Mouse (Mus musculus) frontal cortex, postnatal 25 days (tissue): Measurements from ENCODE around the gene Tiam1.
A peak's percentile ranks its signal among the peaks of the same experiment; 100 is the strongest.

ENCODE experiments used
- DNase-seq, 2 experiments: peaks; one replicate each; pipeline ENCODE4 v3.0.0; 2022; ENCODE audit warnings: low spot score in 2 of 2

Gene Tiam1

DNA sequence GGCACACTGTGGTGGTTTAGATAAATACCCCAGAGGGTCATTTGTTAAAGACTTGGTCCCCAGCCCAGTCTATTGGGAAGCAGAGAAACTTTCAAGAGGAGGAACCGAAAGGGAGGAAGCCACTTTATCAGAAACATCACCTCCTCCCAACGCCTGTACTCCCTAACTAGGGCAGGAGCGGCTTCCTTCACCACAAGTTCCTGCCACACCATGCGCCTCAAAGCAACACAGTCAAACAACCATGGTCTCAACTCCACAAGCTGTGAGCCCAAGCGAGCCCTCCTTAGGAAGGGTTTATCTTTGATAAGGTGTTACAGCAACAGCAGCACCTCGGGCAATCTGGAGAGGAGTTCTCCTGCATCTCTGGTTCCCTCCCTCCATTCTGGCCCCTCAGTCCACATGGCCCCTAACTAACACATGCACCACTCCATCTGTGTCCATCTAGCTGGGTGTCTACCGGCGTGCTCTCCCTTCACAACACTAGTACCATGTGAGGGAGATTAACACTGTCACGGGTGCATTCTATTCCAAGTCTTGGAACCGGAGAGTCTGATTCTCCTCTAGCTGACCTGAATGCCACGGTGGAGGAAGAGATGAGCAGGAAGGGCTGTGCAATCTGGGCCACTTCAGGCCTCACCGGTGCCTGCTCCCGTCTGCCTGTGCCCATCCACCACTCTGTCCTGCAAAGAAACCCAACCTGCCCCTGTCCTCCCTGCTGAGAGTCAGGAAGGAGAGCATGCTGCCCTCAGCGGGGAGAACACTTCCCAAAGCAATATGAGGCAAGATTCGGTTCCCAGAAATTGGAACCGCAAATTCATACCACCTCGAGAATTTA lies 149.4 kb downstream of the Tiam1 start:
- no peak for DNase-seq

DNA sequence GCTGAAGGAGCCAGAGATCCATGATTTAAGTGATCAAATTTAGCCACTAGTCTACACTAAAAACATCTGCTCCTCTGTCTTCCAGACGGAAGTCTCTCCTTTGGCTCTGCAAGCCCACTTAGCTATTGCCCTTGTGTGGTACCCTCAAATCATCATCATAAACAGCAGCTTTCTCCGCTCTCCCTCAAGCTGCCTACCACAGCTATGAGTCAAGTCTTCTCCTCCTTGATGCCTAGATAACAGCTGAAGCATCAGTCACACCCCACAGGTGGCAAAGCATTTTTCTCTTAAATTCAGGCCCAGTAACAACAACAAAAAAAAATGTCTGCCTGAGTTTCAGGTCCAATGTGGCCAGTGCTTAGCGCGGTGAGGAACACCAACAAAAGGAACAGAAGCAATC lies 150.1 kb downstream of the Tiam1 start:
- no peak for DNase-seq

DNA sequence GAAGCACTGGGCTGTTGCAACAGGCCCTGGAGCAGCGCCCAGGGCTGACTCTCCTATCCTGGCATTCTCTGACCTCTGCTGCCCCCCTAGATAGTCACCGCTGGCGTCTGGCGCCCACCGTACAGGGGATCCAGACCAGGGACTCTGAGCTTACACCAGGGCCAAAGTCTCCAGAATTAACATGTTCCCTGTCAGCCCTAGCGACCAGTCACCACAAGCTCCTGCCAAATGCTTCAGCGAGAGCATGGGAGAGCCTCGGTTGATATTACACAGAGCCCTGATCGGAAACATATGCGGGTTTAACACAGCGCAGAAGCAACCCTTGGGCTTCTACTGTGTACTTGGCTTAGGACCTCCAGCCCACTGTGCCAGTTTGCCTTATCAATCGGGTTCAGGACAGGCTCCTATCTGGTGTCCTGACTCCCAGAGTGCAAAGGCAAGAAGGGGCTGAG lies 151.8 kb downstream of the Tiam1 start:
- no peak for DNase-seq

DNA sequence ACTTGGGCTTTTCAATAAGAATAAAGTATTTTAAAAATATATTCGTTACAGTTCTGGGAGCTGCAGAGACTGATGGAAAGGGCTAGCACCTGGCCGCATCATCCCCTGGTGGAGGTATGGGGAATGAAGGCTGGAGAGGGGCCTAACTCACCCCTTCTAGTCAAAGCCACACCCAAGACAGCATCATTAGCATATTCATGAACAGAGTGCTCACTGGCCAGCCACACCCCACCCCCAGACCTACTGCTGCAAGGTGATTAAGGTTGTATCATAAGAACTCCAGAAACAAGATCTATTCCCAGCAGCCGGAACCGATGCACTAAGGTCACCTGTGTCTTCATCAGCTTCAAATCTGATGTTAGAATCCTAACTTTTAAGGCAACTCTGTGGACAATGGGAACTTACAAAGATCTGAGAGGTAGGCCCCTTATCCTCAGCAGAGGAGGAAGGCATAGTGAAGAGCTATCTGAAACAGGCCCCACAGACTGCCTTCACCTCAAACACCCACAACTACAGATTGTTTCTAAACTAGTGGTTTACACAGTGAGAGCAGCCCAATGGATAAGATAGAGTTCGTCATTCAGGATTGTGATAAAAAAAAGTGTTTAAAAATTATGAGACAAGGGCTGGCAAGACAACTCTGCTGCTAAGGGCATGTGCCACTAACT lies 153.1 kb downstream of the Tiam1 start:
- DNase-seq, result no peak

DNA sequence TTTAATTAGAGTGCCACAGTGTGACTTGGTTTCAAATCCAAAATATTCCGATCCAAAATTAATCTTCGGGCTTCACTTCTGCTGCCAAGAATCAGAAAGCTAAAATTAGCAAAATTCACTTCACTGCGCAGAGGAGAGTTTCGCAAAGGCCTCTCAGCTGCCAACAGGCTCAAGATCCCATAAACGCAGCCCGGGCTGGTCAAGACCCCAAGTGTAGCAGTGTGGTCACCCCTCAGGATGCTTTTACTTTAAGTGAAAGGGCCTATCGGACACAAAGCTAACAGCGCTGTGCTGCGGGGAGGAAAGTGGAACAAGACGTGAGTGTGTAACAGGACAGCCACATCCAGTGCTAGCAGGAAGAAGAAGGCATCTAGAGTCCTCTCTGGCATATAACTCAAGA lies 153.8 kb downstream of the Tiam1 start:
- no peak for DNase-seq

DNA sequence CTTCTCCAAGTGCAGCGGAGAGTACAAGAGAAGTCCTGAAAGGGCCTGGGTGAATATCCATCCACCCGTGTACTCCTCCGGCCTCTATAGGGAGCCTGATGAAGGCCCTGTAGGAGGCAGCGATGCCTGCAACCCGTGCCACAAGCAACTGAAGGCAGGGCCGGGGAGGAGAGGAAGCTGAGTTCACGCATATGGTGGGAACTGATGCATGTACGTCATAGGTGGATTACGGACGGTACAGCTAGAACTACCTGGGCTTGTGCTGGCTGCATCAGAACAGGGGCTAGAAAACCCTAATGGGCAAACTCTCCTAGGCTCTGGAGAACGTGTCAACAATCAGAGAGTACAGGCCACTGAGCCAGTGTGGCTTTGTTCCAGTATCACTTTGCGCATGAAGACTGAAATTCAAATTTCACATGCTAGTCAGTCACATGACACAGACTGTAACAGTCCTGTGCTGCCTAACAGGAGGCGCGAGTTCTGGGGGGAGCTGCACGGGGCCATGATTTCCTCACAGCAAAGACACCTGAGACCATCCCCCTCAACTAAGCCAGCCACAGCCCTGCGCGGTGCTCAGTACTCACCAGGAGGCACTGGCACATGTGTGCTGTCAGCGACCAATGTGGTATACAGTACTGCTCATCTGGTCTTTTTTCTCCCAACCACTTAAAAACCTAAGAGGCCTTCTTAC lies 156.8 kb downstream of the Tiam1 start:
- DNase-seq, result no peak

DNA sequence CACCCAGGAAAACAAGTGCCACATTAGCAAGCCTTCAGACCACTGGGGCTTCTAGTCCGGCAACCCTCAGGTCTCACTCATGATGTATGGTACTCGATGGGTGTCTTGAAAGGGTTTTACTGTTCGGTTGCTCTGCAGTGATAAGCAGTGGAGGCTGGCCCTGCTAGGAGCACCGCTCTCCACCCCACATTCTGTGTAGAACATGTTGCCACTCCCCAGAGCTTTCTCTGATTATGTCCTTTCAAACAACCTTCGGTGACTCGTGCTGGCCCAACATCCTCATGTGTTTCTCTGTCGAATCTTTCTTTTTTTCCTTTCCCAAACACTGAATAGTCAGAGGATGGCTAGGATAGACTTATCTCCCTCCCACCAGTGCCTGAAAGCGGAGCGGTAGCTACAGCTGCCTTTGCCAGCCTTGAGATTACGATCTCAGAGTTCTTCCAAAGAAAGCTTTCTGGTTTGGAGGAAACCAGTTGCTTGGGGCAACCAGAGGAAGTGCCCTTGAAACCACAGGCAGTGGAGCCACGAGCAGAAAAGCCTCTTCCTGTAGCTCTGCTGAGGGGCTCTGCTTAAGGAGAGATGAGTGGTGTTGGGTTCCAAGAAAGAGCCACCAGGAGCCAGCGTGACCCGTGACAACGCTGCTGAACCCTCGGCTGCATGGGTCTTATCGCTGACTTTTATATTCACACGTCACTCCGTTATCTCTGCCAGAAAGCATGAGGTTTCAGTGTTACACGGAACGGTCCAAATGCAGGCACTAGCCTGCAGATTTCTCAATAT lies 157.7 kb downstream of the Tiam1 start:
- DNase-seq, result no peak

DNA sequence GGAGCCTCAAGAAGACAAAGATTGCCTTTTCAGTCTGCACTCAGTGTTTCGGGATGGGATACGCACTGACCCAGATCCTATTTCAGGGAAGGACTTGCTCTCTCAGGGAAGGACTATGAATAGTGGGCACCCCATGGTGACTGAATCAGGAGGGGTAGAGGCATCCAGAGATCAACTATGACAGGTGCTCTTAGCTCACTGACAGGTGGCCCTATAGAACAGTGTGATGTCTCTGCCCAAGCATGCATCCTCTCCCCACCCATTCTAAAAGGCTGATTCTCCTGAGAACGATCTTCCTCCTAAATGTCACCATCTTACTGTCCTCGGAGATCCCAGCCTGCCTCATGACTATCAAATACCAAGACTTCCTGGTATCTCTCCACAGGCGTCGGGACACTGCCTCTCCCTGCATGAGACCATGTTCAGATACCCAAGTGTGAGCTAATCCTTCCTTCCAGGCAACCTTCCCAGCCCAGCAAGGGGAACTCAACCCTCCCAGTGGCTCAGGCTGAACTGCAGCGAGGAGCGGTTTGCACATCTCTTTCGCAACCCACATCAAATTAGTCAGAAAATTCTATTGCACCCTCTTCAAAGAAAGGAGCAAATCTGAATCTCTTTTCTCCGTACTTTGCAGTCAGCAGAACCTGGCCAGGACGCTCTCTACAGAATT lies 163.4 kb downstream of the Tiam1 start:
- DNase-seq, result no peak

DNA sequence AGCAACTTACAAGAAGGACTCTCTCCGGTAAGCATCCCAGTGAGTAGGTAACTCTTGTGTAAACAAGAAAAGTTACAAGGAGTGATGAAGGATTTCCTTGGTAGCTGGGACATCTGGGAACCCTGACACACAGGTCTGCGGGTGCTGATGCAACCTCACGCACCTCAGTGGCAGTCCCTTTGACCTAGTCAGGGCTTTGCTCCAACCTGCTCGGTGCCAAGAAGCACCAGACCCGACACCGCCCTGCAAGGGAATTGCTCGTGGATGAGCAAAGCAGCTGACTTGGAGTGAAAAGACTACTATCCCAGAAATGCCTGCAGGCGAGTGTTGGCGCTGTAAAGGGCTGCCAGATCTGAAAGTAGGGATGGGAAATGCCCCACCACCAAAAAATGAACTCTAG lies 168.1 kb downstream of the Tiam1 start:
- no peak for DNase-seq

DNA sequence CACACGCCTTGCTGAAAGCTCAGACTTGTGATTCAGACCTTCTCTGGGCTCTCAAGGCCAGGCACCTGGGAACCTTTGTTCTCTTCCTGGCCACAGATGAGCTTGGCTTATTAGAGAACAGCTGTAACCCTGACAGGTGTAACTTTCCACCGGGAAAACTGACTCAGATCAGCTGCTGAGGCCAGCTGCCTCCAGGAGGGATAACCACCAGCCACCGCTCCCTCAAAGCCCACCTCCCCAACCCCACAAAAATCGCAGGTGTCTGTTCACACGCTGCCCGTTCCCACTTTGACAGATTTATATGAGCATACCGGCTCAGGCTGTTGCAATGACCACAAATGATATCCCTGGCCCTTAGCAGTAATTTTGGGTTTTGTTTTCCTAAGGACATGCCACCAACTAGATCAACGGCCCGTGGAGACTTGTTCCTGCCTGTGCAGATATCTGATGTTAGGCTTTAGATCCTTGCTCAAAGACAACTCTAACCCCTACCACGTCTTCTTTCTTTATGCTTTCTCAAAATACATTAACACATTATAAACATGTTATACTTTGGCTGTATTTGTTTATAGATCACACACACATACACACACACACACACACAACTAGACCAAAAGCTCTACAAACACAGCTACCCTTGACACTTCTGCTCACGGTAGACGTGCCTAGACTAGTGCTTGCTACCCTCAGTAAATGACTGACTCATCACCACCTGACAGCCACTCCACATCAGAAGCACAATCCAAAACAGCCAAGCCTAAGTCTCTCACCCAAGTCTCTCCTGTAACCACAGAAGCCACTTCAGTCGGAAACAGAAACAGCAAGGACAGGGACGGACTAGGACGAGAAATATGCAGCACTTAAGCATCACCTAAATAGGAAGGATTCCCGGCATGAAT lies 169.5 kb downstream of the Tiam1 start:
- DNase-seq, result no peak

DNA sequence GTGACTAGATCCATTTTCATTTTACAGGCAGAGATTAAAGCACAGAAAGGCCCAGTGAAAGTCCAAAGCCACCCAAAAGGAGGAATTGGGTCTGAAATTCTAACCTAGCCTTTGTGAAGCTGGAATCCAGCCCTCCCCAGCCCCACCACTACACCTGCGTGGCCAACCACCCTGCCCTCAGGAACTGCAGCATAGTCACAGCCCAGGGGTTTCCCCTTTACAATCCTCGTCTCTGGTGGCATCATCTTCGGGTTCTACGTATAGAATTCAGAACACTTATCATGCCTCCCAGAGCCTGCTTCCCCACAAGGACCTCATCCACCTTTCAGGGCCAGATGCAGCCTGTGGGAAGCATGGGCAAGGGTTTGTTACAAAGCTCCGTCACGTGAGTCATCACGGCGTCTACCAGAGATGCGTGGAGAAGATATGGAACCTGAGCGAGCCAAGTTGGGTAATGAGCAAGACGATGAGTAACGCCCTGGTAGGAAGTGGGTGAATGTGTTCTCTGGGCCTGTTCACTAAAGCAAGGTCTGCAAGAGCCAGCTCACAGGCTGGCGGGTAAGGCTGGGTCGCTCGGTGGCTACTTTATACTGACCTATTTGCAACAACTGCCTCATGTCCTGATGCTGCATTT lies 170.6 kb downstream of the Tiam1 start:
- no peak for DNase-seq

DNA sequence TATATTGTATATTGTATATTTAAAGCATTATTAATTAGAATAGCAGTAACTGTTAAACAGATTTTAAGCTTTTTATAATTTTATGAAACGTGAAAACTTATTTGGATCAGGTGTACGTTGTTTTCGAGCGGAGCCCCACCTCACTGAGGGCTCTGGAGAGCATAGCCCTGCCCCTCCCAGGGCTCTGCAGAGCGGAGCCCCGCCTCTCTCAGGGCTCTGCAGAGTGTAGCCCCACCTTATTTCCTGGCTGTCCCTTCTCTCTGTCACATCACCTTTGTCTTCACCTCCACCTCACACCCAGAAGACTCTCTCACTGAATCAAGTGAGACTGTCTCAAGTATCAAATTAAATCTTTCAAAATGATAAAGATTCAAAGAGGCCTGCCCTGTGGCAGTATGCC lies 171.6 kb downstream of the Tiam1 start:
- no peak for DNase-seq

DNA sequence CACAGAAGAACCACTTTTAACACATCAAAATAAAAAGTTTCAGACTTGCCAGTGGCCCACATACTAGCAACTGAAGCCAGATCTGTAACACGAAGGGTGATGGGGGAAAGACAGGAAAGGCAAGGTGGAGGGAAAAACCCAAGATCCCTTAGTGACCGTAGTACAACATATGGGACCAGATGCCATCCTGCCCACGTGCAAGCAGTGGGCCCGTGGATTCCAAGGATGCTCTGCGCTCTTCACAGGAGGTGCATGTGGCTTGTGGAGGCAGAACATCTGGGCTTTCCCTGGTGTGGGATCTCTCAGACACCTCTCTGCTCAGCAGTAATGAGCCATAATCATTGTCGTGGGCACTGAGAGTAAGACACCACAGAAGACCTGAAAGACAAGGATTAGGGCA lies 175.5 kb downstream of the Tiam1 start:
- peak; percentile 31 to 32 for DNase-seq

DNA sequence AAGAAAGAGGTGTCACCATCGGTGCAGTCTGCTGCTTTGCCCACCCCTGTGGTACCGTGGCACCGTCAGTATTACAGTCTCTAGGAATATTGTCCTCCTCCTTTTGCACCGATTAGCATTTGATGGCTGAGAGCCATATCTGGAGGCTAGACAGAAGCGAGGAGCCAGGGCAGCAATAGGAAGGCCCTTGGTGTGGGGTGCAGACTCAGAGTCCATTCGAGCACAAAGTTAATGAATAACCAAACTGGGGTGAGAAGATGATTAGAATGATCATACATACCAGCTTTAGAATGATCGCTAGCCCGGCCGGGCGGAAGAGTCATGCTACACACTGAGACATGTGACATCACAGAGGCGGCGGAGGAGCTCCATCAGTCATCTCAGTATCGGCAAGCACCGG lies 180.7 kb downstream of the Tiam1 start:
- DNase-seq, result no peak

DNA sequence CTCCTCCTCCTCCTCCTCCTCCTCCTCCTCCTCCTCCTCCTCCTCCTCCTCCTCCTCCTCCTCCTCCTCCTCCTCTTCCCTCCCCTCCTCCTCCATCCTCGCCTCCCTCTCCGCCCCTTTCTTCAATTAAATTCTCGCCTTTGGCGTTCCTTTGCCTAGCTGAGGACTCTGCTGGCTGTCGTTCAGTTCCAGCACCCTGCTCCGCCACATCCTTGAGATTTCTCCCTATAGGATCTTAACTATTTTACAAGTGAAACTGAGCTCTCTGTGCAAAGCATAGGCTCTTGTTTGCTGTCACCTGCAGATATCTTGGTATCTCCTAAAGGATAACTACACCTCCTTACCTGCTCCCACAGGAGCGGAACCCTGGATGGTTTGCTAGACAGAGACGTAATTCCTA lies 182.7 kb downstream of the Tiam1 start:
- no peak for DNase-seq

DNA sequence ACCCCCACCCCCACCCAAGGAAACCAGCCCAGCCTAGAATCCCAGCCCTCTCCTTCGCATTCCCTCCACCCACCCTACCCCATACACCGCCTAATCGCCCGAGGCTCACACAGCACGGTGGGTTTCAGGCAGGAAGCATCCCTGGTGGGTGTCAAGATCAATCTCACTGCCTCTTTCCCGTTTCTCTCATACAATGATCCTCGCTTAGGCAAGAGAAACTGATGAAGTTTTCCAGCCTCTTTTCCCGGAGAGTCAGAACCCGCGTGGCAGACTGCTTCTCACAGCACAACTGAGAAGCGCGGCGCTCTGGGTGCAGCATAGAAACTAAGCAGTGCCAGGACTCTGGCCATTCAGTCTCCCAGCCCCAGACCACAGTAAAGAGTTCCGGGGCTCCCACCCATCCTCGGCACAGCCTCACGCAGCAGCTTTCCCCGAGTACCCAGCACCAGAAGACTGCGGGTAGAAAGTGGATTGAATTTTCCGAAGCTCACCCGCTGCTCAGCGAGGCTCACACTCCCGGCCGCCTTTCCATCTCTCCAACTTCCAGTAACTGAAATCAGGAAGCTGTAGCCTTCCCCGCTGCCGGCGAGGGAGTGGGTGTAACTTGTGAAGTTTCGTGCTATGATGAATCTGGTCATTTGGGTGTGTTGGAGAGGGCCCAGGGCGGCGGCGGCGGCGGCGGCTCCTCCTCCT lies 183.2 kb downstream of the Tiam1 start:
- DNase-seq, result peak in 1 of 2 experiments; percentile 52

DNA sequence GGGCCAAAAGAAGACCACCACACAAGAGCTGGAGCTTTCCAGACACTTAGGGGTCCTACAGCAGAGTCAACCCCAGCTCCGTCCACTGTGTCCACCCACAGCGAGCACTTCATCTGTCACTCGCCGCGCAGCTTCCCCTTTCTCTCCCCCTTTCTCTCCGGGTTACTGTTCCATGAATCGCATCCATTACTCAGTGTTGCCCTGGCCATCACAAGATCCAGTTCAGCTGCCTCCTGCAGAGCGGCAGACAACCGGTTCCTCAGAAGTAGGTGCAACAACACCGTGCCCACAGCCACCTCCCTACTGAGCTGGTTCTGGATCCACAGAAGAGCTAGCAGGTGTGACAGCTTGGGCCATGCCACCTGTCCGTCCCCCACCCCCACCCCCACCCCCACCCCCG lies 184.6 kb downstream of the Tiam1 start:
- DNase-seq, result no peak

DNA sequence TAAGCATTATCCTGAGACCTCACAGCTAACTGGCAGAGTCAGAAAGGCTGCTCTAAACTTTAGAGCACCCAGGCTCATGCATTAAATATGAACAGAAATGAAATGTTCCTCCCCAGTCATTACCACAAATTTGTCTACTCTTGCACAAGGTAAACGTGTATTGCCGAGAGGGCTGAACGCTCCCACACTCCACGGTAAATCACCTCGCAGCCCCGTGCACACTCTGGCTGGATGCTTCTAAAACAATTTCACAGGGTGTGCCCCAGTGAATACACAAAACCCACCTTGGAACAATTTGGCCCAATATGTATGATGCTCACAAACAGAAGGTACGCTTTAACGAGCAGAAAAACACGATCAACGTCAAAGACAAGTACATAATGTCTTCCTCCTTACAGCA lies 185.5 kb downstream of the Tiam1 start:
- DNase-seq, result no peak

DNA sequence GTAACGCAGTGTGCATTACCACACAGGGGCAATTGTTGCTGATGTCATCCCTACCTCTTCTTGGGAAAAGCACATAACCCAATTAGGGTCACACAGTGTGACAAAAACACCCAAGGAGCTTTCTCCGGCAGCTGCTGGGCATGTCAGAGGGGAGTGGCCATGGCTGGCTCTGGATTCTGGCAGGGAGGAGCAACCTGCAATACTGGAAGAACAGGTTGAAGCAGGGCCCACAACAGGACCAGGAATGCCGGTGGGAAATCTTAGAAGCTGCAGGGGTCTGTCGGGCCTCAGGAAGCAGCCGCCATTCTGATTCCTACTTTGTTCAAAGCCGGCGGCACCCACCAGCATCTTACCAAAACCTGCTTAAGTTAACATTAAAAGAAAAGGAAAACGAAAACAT lies 189.0 kb downstream of the Tiam1 start:
- DNase-seq, result no peak
